Mouse (Mus musculus) 3T3-L1 (cell line): ENCODE results near the gene Shisa7.
A peak's percentile ranks its signal among the peaks of the same experiment; 100 is the strongest.
"Not testable (repeated sequence)": the region's sequence is repeated elsewhere in the genome, so short reads cannot be mapped to it uniquely, and the experiment has no call there.

Experiments
- DNase-seq: peaks from one replicate; pipeline ENCODE4 v3.0.0-alpha.2; 2015; ENCODE audit warnings: low read depth, low spot score

The Shisa7 gene

DNA sequence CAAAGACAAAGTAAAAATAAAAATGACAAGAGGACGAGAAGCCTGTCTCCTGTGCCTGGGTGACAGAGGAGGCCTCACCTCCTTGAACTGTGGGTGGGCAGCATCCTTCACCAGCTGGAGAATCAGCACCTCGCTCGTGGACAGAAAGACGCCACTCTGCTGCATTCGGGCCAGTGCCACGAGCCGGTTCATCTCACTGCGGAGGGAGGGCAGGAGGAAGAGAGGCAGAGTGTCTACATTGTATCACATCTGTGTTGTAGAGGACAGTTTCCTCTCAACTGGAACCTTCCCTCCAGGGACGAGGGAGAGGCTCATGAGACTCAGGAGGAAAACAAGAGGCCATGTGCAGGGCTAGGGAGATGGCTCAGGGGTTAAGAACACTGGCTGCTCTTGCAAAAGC is 4.9 kb upstream of the Shisa7 start:
- no peak for DNase-seq

DNA sequence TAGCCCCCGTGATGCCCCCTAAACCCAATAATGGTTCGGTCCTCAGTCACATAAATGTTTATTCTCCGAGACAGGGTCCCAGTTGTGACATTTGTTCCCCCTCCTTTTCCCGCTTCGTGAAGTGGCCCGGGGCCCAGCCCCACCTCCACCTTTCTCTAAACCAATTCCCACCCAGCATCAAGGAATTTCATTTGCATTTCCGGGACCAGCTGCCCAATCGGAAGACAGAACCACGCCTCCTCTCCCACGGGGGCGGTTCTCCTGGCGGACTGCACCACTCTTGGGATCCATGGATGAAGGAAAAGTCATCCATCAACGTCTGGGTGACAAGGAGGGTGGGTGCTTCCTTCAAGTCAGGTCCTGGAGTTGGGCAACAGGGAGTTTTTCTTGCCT is 417 bp upstream of the Shisa7 start:
- DNase-seq: no peak

DNA sequence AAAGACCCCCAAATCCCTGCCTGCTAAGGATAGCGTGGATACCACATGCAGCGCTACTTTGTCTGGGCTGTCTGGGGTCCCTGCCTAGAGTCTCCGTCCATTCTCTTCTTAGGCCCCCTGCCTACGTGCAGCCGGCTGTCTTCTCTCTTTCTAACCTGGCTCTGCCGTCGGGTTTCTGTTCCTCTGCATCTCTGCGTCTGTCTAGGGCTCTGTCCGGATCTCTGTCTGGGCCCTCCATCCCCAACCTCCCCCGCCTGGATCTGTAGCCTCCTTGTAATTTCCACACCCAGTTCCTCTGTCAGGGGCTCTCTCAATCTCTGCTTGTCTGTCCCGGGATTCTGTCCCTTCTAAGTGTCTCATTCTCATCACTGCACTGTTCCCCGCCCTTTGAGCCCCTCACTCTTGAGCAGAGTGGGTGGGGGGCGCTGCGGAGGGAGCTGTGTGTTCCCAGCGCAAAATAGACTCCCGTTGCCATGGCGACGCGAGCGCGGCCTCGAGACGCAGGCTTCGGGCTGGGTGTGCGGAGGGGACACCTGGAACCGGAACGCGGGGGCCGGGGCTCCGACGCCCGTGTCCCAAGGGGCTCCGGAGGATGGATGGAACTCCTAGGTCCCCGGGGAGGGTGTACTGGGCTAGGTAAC is 772 bp downstream of the Shisa7 start:
- DNase-seq: no peak

DNA sequence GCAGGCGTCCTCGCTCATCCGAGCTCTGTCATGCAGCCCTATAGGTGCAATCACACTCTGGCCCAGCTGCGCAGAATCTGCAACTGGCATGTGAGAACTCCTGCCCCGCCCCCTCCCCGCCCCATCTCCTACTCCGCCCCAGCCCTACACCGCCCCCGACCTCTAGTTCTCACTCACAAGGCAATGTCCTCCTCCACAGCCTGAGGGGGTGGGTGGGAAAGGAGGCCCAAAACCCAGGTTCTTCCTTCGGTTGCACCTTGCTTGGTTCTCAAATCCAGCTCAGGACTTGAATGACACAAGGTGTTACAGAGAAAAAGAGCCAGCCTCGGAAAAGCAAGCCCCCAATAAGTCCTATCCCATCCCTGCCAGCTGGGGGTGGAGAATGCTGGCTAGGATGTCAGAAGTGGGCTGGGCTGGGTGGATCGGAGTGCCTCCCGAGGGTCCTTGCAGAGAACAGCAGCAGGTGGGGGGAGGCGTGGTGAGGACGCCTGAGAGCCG is 1.8 kb downstream of the Shisa7 start:
- DNase-seq: no peak

DNA sequence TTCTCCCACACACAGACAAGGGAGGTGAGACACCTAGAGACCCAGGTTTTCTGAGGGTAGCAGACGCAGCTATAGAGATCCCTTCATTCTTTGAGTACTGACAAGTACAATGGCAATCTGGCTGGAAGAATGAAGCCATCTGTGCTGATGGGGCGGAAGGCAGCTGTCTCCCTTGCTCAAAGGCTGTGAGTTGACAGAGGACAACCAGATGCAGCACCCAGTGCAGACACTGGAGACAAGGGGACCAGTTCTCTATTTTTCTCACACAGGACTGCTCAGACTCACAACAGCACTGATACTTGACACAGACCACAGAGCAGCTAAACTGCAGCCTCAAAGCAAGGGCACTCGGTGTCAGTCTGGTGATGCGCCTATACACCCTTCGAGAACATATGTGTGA is 2.4 kb downstream of the Shisa7 start:
- DNase-seq: no peak

DNA sequence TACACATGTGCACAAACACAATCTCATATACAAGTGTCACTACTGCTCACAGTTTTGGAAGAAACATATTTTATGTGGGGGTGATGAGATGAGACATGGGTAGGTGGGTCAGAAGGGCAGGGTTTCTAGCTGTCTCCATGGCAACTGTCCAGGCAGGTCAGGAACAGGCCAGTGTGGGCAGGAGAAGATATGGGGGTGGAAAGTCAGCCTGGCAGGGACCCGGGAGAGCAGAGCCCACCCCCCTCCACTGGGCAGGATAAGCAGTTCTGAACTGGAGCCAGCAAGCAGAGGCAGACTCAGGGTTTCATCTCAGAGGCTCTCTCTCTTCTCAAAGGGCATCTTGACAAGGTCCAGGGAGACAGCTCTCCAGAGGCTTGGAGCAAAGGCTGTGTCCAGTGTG is 6.9 kb downstream of the Shisa7 start:
- no peak for DNase-seq

DNA sequence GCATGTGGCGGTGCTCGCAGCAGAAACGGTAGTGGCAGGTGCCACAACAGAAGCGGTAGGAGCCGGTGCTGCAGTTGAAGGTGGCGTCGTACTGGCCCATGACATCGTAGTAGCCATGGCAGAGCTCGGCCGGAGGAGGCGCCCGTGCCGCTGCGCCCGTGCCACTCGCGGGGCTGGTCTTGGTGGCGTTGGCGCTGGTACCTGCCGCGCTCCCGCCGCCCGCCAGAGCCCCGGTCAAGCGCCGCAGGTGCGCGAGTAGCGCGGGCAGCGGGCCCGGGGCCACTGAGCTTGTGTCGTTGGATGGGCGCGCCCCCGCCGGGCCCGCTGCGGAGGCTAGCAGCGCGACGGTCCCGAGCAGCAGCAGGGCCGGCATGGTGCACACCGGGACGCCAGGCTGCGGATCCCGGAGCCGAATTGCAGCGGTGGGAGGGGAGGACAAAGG is 8.1 kb downstream of the Shisa7 start:
- no peak for DNase-seq

DNA sequence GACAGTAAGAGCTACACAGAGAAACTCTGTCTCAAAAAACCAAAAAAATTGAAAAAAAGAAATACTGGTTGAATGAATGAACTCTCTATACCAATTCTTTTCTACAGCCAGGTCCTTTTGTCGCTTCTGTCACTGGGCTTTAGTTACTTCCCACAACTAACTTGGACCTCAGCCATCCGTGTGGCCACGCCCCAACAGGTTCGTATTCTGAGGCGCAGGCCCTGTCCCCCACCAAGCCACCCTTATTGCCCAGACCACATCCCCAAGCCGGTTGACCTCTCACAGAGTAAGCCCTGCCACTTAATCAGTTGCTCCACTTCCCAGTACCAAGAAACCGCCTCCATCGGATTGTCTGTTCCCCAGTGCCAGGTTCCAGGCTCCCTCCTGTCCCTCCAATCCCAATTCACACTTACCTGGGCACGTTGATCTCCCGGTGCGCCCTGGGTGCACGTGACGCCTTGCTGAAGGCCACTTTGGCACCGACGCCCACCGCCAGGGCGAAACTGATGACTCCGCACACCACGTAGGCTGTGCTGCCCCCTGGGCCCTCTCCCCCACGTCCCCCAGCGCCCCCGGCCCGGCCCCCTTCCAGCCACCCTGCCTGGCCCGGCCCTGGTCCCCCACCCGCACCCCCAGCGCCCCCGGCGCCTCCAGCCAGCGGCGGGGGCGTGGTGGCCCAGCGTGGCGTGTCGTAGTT is 8.7 kb downstream of the Shisa7 start:
- DNase-seq: no peak

DNA sequence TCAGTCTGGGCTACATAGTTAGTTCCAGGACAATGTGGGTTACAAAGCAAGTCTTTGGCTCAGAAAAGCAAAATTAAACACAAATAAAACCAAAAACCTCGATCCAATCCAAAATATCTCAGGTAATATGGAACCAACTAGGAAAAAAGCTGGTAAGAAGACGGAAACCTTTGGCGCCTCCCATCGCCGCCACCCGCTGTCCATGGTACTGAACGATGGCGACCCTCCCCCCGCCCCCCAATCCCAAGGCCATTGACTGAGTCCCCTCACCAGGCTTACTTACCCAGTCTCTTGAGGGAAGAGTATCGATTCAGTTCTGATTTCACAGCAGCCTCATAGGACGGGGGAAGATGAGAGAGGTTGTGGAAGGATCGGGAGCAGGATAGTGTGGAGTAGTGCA is 14.0 kb downstream of the Shisa7 start:
- no peak for DNase-seq

DNA sequence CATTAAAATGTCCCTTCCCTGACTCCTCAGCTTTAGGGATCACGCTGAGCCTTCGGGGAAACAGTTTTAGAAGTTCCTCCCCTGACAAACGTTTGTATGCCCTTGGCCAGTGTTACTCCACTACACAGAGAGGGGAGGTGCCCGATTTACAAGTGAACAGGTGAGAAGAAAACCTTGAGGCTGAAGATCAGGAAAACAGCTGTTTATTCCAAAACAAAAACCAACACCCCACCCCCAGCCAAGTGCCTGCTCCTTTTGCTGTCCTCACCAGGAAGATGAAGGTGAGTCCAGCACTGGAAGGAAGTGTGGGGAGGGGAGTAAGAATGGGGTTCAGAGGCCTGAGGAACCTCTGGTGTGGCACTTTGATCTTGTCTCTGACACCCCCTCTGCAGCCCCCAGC is 19.1 kb downstream of the Shisa7 start:
- DNase-seq: no peak

DNA sequence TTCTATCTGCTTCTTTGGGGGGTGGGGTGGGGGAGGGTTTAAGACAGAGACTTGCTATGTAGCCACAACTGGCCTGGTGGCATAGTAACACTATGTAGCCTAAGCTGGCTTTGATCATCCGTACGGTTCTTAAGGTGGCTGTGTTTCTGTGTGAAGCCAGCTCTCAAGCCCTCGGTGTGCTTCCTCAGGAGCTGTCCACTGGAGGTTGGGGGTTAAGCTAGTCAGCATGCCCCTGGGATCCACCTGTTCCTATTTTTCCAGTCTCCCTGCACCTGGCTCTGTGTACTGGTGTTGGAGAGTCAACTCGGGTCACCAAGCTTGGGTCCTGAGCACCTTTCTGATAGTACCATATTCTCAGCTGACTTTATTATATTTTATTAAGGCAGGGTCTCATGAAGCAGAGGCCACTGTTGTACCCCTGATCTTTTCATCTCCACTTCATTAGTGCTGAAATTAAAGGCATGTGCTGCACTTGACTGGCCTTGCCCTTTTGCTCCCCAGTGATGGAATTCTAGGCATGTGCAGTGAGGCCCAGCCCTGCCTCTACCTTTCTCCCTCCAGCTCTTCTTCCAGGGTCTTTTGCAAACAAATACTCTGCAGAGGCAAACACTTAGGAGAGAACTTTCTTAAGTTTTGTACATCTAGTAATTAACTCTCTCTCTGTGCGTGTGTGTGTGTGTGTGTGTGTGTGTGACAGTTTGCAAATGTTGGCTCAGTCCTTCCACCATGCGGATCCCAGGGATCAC is 22.2 kb downstream of the Shisa7 start:
- DNase-seq: no peak

DNA sequence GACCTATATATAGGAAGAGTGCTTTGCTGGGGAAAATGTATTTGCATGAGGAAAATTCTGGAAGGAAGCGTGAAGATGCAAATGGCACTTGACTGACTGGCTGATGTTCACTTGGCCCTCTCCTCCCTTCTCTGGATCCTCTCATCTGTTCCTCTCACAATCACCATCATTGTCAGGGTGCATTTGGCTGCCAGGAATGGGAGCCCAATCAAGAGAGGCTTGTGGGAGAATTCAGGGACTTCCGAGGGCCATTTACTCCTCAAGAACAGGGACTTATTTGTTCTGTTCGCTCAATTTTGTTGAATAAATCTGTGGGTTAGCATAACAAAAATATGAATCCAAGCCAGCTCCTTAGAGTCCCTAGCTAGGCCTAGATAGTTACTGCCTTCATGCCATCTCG is 22.8 kb downstream of the Shisa7 start:
- DNase-seq: no peak

DNA sequence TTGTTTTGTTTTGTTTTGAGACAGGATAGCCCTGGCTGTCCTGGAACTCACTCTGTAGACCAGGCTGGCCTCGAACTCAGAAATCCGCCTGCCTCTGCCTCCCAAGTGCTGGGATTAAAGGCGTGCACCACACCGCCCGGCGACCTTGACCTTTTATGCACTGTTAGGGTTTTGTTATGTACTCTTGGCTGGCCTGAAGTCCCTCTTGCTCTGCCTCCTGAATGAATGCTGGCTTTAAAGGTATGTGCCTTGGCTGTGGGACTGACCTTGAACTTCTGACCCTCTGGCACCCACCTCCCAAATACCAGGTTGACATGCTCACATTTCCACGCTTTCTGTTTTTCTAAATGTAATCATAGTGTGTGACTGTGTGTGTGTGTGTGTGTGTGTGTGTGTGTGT is 23.6 kb downstream of the Shisa7 start:
- not testable (repeated sequence) for DNase-seq

DNA sequence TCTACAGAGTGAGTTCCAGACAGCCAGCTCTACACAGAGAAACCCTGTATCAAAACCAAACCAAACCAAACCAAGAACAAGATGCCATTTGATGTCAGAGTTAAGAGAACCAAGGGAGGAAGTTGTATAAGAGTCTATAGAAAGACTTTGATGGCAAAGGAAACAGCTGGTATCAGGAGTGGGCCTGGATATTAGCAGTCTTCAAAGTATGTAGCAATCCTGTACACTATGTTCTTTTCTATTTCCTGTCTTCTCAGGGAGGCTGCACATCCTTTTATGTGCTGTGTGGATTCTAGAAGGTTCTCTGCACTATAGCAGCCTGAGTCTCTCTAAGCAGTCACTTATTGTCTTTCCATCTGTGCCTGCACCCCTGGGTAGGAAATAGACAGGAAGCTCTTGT is 27.9 kb downstream of the Shisa7 start:
- no peak for DNase-seq

DNA sequence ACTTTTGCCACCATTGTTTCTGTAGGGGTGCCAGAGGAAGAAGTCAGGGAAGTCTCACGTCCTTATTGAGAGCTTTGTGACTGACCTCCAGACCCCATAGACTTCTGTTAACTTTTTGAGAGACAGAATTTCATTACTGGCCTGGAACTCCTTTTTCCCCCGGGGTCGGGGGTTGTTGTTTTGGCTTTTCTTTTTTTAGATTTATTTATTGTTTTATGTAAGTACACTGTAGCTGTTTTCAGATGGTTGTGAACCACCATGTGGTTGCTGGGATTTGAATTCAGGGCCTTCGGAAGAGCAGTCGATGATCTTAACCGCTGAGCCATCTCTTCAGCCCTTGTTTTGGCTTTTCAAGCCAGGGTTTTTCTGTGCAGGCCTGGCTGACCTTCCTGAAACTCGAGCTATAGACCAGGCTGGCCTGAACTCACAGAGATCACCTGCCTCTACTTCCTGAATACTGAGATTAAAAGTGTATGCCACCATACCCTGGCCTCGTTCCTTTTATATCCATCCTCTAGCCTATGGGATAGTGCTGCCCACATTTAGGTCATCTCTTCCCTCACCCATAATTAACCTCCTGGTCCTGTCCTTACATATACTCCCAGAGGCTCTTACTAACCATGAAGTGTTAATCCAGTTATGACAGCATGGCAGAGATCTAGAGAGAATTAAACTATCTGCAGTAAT is 31.2 kb downstream of the Shisa7 start:
- no peak for DNase-seq

DNA sequence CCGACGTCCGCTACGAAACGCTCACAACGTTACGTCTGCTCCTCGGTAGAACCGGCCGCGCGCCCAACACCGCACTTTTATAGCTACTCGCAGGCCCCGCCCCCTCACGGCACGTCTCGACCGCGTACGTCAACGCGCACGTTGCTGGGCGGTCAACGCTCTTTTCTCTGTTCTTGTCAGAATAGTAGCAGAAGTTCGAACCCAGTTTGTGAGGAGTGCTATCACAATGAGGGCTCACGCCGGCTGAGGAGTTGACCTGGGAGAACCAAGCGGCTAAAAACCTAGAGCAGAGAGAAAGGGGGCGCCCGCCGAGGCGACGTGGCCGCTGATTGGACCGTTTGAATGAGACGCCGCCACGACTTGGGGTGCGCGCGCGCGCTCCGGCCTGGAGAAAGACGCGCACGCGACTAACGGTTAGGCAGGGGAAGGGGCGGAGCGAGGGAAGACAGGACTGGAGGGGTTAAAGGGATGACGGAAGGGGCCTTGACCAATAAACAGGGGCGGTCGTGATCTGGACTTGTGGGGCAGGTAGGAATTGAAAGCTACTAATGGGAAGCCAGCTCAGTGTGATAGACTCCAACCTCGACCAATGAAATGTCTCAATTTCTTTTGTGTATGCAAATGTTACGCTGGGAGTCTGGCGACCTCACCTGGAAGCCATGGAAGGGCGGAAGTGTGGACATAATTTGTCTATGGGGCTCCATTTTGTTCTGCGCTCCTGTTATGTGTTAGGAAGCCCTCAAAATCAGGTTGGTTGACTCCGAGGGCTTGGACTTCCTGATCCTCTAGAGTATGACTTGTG is 32.0 kb downstream of the Shisa7 start, which contains the start of gene Ube2s:
TSS of gene Ube2s (minus strand) at position 288 of the 802 bp plus-strand sequence.
- DNase-seq: peak; percentile 100

DNA sequence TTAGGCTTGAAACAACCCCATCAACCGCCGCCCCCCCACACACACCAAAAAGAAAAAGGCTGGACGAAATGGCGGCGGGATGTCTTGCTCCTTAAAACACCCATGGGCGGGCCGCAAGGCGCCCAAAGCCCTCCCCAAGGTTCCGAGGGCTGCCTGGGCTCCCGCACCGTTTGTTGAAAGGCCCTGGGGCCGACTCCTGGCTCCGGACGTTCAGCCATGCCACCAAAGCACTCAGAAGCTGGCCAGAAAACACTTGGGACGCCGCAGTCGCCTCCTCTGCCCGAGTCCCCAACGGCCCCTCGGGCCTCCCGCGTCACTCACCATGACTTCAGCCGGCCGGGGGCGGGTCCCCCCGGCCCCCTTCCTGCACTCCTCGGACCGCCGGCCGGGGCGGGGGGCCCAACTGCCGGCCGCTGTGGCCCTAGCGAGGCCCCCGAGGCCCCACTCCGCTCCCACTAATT is 32.6 kb downstream of the Shisa7 start:
- DNase-seq: no peak

DNA sequence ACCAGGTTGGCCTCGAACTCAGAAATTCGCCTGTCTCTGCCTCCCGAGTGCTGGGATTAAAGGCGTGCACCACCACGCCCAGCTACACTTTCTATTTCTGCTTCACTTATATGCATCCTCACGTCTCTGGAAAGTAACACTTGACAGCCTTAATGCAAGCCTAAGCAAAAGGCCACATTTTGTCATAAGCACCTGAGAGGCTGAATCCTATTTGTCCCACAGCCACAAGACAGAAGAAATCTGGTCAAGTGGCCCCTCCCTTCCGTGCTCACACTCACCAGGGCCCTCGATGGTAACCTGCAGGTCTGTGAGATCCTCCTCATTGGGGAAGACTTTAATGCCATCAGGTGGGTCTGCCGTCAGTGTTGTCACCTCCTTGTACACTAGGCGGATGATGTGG is 33.4 kb downstream of the Shisa7 start:
- not testable (repeated sequence) for DNase-seq

DNA sequence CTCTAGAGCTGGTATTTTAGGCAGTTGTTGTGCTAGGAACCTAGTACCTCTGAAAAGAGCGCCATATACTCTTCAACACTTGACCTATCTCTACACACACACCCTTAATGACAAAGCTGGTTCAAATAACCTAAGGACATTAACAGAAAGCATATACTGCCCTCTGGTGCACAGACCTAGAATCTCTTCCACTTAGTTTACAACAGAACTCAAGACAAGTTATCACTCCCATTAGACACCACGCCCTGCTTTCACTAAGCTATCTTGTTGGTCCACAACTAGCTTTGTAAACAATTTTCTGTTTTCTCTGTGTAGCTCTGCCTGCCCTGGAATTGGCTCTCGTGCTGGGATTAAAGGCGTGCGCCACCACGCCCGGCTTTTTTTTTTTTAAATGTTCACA is 37.8 kb downstream of the Shisa7 start:
- peak; percentile 76 for DNase-seq

DNA sequence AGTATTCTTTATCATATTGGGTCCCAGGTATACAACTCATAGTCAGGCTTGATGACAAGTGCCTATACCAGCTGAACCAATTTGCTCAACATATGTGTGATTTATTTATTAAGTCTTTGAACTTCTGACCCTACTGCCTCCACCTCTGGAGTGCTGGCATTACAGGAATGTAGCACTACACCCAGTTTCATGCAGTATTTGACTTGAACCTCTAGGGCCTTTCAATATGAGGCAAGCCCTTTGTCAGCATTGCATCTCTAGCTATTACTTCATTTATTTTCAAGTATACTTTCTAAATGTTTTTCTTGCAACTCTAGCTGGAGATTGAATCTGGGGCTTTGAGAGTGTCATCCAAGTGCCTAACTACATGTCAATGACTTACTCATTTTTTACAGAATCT is 42.2 kb downstream of the Shisa7 start:
- DNase-seq: no peak
